Mouse (Mus musculus) frontal cortex, postnatal 36 days (tissue): ENCODE results near the gene Ddah1.
"Not testable (repeated sequence)": the region's sequence is repeated elsewhere in the genome, so short reads cannot be mapped to it uniquely, and the experiment has no call there.

Experiments used
- DNase-seq, 2 experiments: peaks; one replicate each; pipeline ENCODE4 v3.0.0; 2022; ENCODE audit warnings: low spot score in 2 of 2

Ddah1 gene

GRCm38 (mm10) chr3:145912512-145912911 is 154.0 kb downstream of the Ddah1 start:
- no peak for DNase-seq

- DNase-seq = no peak
Measured at GRCm38 (mm10) chr3:145913263-145913662, 154.8 kb downstream of the Ddah1 start.

- DNase-seq = not testable (repeated sequence)
Measured at GRCm38 (mm10) chr3:145913942-145914341, 155.5 kb downstream of the Ddah1 start.

- no peak for DNase-seq
Measured at GRCm38 (mm10) chr3:145916374-145916773, 157.9 kb downstream of the Ddah1 start.

GRCm38 (mm10) chr3:145916826-145917225 is 158.4 kb downstream of the Ddah1 start:
- DNase-seq = no peak

GRCm38 (mm10) chr3:145922019-145922854 is 163.8 kb downstream of the Ddah1 start, which contains the start of gene Bcl10:
Gene Bcl10 (plus strand): TSS chr3:145922804.
- DNase-seq = no peak

- DNase-seq = no peak
Measured at GRCm38 (mm10) chr3:145922971-145923370, 164.5 kb downstream of the Ddah1 start.

GRCm38 (mm10) chr3:145923874-145924577 is 165.6 kb downstream of the Ddah1 start:
- peak; percentile 98 to 99 for DNase-seq

GRCm38 (mm10) chr3:145924649-145925337 is 166.3 kb downstream of the Ddah1 start:
- DNase-seq = peak; percentile 44 to 46

GRCm38 (mm10) chr3:145925506-145925905 is 167.0 kb downstream of the Ddah1 start:
- no peak for DNase-seq

- no peak for DNase-seq
Measured at GRCm38 (mm10) chr3:145929525-145930400, 171.3 kb downstream of the Ddah1 start.

GRCm38 (mm10) chr3:145933845-145934244 is 175.4 kb downstream of the Ddah1 start:
- DNase-seq = no peak

GRCm38 (mm10) chr3:145937505-145938404 is 179.3 kb downstream of the Ddah1 start, which contains the start of gene 2410004B18Rik:
Gene 2410004B18Rik (plus strand): TSS chr3:145938014.
- peak; percentile 89 to 90 for DNase-seq

GRCm38 (mm10) chr3:145938405-145939349 is 180.2 kb downstream of the Ddah1 start:
- DNase-seq = no peak

- DNase-seq = no peak
Measured at GRCm38 (mm10) chr3:145939402-145939801, 180.9 kb downstream of the Ddah1 start.

GRCm38 (mm10) chr3:145939971-145940370 is 181.5 kb downstream of the Ddah1 start:
- DNase-seq = no peak

- peak; percentile 62 to 71 for DNase-seq
Measured at GRCm38 (mm10) chr3:145941971-145942370, 183.5 kb downstream of the Ddah1 start.
